Mouse (Mus musculus) frontal cortex, postnatal 36 days (tissue): ENCODE measurements at regions not wholly inside any gene's neighbourhood (a gene's known extent, or its start where the extent isn't known, plus 50 kb on each side); places are given as distances from the start of the nearest gene placed in this dataset.

Experiments used
- DNase-seq, 2 experiments: peaks; one replicate each; pipeline ENCODE4 v3.0.0; 2022; ENCODE audit warnings: low spot score in 2 of 2

GRCm38 (mm10) chr3:159689743-159690142 lies 90.8 kb downstream of the Rpe65 start:
- no peak for DNase-seq

- peak; percentile 3 to 35 for DNase-seq
Measured at GRCm38 (mm10) chr3:159724340-159725119, 114.9 kb upstream of the Wls start.

- no peak for DNase-seq
Measured at GRCm38 (mm10) chr3:159732201-159732600, 107.3 kb upstream of the Wls start.

- peak in 1 of 2 experiments; percentile 24 for DNase-seq
Measured at GRCm38 (mm10) chr3:159733141-159733540, 106.3 kb upstream of the Wls start.

GRCm38 (mm10) chr3:159734547-159734946 lies 104.9 kb upstream of the Wls start:
- DNase-seq: no peak

- no peak for DNase-seq
Measured at GRCm38 (mm10) chr3:159736070-159736469, 103.4 kb upstream of the Wls start.

GRCm38 (mm10) chr3:159740600-159741279 lies 98.7 kb upstream of the Wls start:
- no peak for DNase-seq

- no peak for DNase-seq
Measured at GRCm38 (mm10) chr3:159741816-159742215, 97.7 kb upstream of the Wls start.

- no peak for DNase-seq
Measured at GRCm38 (mm10) chr3:159759740-159760139, 79.7 kb upstream of the Wls start.

GRCm38 (mm10) chr3:159760293-159760692 lies 79.2 kb upstream of the Wls start:
- no peak for DNase-seq

- DNase-seq: peak in 1 of 2 experiments; percentile 6
Measured at GRCm38 (mm10) chr3:159760949-159761348, 78.5 kb upstream of the Wls start.

GRCm38 (mm10) chr3:159782222-159782844 lies 57.1 kb upstream of the Wls start:
- no peak for DNase-seq

- no peak for DNase-seq
Measured at GRCm38 (mm10) chr3:159787776-159788175, 51.7 kb upstream of the Wls start.
